Mouse (Mus musculus) cerebellum, adult 18-20 months (tissue): ENCODE measurements around the gene Cemip2.
A peak's percentile ranks its signal among the peaks of the same experiment; 100 is the strongest.

ENCODE experiments used
- DNase-seq, 2 experiments: peaks; one replicate each; pipeline ENCODE4 v3.0.0; 2021

Gene Cemip2

DNA sequence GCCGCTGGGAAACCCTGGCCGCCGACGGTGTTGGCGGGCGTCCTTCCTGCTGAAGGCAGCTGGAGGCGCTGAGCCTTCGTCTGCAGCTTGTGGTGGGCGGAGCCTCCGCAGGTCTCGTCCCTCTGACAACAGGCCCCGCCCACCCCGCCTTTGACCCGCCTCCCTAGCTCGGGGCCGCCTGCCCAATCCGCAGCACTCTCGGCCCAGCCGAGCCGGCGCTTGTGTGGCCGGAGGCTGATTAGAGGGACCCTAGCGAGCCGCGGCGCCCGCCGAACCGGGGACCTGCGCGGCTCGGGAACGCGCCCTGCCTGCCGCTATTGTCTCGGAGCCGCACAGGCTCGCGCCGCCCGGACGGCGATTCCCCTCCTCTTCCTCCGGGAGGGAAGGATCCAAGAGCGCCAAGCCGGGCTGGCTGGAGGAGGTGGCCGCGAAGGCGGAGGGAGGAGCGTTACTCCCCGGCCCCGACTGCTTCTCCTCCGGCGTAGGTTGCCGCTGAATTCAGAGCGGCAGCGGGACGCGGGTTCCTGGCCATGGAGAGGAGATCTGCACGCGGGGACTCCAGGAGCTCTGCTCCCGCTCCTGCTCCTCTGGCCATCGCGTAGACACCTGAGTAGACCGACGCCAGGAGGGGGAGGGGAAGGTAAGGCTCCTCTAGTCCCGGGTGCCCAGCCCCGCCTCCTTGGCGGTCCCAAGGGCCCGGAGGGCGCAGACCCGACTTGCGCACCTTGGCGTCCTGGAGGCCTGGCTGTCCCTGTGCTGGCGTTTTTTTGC lies at the start of gene Cemip2:
Gene Cemip2 (plus strand): TSS at position 196 of the 771 bp plus-strand sequence.
- DNase-seq = peak; percentile 95 to 98

- no peak for DNase-seq
These were observed 49.8 kb upstream of the Cemip2 start for GRCm38 (mm10) chr19:21728342-21728741.

- DNase-seq = no peak
These were observed 46.3 kb upstream of the Cemip2 start for GRCm38 (mm10) chr19:21731887-21732286.

DNA sequence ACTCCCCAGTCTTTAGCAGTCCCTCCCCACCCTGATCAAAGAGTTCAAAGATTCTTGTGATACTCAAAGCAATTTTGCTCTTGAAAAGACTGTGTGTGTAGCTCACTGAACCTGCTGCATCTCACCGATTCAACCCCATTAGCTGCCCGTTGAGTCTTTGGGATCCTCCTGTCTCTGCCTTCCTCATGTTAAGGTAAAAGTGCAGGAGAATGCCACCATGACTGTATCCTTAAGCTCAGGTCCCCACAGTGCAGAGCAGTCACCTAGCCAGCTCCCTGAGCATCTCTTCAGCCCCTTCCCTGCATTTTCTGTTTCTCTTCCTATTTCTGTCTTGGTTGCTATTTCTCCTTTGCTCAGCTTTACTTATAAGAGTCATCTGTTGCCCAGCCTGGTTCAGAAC lies 45.0 kb upstream of the Cemip2 start:
- DNase-seq = no peak

DNA sequence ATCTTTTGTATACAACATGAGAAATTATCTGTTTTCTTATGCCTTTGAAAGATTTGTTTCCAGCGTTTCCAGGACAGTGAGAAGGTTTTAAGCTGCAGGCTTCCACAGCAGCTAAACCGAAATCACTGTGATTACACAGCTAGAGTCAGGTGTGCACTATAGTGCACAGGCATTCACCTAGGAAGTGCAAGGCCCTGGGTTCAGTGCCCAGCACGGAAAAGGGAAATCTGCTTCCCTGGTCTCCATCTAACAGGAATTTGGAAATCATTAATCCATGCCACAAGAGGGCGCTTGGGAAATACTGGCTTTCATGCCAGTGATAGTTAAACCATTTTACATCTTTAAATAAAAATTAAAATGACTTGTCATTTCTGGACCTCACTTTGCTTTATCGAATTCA lies 44.0 kb upstream of the Cemip2 start:
- peak; percentile 77 to 79 for DNase-seq

- no peak for DNase-seq
These were observed 40.7 kb upstream of the Cemip2 start for GRCm38 (mm10) chr19:21737446-21737845.

DNA sequence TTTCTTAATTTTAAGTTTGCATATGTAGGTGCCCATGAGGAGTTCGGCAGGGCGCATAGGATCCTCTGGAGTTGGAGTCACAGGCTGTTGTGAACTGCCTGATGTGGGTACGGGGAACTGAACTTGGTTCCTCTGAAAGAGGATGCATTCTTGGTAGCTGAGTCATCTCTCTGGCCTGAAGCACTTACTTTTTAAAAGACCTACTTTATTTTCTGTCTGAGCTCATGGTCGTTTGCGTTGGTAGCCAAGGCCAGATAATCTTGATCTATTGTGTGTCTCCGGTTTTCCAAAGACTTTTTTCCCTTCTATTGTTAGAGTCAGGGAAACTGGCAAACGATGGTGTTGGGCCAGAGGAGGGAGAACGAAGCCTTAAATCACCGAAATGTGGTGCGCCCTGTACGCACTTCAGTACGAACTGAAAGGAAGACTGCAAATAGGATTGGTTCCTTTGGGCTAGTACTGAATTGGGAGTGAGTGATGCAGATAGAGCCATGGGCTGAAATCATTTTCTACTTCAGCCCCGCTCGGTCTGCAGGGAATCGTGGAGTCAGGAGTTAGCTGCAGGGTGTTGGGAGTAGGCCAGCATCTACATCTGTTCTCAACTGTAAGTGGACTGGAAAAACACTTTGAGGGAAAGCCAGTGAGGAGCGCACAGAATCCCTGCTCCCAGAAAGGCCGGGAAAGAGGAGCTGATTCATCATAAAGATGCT lies 40.1 kb upstream of the Cemip2 start:
- peak; percentile 77 to 78 for DNase-seq

DNA sequence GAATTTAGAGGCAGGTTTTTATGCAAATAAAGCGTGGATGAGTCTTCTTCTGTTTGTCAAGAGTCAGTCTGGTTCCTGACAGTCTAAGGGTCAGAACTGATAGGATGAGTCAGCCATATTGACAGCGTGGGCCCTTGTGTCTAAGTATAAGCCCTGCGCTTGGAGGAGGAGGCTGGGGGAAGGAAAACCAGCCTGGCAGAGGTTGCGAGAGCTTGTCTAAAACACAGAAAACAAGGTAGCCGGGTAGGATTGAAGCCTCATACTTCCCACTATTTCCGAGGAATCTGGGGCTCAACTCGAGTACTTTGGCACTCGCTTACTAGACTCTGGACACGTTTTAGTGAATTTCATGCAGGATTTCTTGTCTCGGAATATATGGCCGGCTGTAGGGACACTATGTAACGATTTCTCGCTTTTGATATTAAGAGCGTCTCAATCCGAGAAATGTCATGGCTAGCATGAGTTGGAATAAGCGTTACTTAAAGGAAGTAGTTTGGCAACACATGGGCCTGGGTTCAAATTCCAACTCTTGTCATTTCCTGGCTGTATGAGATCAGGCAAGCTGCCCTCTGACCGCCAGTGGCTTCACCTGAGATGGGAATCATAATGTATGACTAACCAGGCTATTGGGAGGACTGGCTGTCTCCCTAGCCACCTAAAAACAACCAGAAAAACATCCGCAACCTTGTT lies 39.4 kb upstream of the Cemip2 start:
- DNase-seq = peak in 1 of 2 experiments; percentile 32

DNA sequence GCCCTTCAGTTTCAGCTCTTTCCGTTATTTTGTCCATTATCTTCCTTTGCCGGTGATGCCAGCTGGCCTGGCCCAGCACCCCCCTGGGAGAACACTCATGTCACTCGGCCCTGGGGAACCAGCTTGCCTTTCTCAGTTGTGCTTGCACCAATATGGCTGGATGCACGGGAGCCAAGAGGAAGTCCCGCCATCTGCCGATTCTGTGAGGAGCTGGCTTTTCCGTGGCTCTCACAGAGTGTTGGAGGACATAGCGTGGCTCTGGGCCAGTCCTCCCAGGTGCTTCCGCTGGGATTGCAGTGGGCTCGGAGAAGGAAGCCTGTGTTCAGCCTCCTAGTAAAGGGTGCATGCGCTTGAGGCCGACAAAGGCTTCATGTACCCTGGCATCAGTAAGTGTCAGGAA lies 36.0 kb upstream of the Cemip2 start:
- peak; percentile 97 to 98 for DNase-seq

DNA sequence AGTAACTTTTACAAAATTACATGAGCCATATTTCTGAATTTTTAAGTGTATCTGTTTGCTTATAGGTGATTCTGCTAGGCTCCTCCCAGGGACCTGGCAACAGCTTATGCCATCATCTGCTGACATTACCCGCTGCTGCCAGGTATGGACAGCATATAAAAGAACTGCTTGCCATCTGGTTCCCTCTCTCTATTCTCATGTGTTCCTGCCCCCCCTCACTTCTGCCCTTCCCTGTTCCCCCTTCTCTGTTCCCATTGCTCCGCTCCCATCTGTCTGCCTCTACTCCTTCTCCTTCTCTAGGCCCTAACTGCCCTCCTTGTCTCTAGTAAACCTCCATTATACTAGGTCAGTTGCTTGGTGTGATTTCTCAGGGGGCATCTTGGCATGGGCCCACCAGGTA lies 32.6 kb upstream of the Cemip2 start:
- DNase-seq = peak; percentile 58 to 71

GRCm38 (mm10) chr19:21747356-21747755 lies 30.8 kb upstream of the Cemip2 start:
- DNase-seq = peak; percentile 77 to 86

GRCm38 (mm10) chr19:21750154-21750553 lies 28.0 kb upstream of the Cemip2 start:
- DNase-seq = no peak

GRCm38 (mm10) chr19:21761676-21762075 lies 16.5 kb upstream of the Cemip2 start:
- no peak for DNase-seq

- no peak for DNase-seq
These were observed 14.1 kb upstream of the Cemip2 start for GRCm38 (mm10) chr19:21764013-21764412.

- DNase-seq = no peak
These were observed 13.4 kb upstream of the Cemip2 start for GRCm38 (mm10) chr19:21764738-21765137.

DNA sequence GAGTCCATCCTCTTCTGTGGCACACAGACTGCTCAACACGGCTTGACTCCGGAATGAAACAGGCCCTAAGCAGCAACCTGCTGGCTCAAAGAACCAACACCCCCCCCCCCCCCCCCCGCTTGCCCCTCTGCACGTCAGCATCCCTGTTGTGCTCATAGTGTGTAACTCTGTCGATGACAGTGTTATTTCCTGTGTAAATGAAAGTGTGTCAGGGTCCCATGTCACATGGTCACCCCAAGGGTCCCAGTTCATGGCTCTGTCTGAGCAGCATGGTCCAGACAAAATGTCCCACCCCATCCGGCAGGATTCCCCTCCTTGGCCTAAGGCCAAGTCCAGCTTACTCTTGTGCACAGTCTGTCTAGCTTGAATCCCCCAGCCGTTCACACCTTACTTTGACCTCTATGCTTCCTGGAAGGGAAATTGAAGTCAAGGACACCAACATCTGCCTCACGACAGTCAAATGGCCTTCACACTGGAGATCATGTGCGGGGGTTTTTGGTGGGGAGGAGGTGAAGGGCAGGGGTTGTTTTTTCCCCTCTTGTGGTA lies 10.6 kb upstream of the Cemip2 start:
- DNase-seq = no peak

- no peak for DNase-seq
These were observed 8.3 kb upstream of the Cemip2 start for GRCm38 (mm10) chr19:21769796-21770195.

DNA sequence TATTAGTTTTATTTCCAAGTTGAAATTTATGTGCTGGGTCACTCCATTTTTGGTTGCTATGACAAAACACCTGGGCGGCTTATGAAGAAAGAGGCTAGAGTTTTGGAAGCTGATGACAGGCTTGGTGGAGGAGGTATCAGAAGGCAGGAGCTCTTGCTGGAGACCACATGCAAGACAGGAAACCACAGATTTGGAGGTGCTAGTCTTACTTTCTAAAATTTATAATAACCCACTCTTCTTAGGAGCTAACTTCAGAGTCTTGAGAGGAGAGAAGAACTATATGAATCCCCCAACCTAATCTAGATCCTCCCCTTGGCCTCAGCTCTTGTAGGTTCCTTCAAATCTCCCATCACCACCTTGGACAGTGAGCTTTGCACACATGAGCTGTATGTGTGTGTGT lies 6.6 kb upstream of the Cemip2 start:
- DNase-seq = no peak

DNA sequence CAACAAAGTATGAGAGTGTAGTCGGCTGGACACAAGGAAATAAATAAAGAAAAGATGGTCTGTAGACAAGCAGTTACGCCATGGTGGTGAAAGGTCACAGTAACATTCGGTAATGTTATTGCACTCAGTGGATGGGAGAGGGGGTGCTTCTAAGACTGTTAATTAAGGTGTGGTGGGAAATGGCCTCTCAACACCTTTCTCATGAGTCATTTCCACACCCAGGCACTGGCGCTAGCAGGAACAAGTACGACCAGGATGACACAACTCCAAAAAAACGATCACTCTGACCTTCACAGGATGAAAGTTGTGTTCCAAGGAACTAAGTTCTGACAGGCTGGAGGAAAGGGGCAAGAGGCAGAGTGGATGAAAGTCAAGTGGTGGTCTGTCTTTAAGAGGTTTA lies 4.5 kb upstream of the Cemip2 start:
- DNase-seq = no peak

GRCm38 (mm10) chr19:21775629-21776028 lies 2.5 kb upstream of the Cemip2 start:
- DNase-seq = no peak

DNA sequence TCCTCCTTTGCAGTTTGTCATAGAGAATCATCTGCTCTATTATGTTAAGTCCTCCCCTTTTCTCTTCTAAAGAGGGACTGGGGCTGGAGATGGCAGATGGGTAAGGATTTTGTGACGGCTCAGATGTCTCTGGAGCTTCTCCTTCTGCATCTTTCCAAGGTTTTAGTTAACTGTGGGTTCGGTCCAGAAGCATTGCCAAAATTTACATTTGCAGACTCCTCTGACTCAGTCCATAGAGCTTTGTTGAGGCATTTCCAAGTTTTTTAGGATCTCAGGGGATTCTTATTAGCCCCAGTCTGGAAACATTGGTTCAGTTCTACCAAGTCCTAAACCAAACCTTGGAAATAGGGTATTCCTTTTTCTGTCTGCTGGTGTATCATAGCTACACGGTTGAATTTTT lies 1.5 kb upstream of the Cemip2 start:
- no peak for DNase-seq

GRCm38 (mm10) chr19:21777171-21777731 lies 891 bp upstream of the Cemip2 start:
- peak; percentile 55 to 60 for DNase-seq

DNA sequence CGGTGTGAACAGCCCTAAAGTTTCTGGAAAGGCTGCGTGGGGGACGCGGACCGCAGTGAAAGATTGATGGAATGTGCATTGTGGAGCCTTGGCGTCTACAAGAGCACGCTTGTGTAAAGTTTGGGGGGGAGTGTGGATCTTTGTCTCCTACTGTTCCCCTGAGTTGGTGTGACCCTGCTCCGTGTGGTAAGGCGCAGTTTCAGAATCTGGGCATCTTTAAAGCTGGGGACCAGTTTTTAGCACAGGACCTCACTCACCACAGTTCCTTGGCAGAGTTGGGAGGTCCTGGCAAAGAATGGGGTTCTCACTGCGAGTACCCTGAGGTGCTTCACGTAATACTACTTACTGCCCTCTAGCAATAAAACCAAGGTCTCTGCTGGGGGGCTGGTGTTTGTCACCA lies 964 bp downstream of the Cemip2 start:
- peak; percentile 41 to 51 for DNase-seq
